Mouse (Mus musculus) testis, postnatal 14 days (tissue): ENCODE measurements at regions not wholly inside any gene's neighbourhood (a gene's known extent, or its start where the extent isn't known, plus 50 kb on each side); places are given as distances from the start of the nearest gene placed in this dataset.
"Not testable (repeated sequence)": the region's sequence is repeated elsewhere in the genome, so short reads cannot be mapped to it uniquely, and the experiment has no call there.

Experiments
- DNase-seq: peaks from one replicate; pipeline ENCODE4 v3.0.0; 2021; ENCODE audit warnings: low spot score

DNA sequence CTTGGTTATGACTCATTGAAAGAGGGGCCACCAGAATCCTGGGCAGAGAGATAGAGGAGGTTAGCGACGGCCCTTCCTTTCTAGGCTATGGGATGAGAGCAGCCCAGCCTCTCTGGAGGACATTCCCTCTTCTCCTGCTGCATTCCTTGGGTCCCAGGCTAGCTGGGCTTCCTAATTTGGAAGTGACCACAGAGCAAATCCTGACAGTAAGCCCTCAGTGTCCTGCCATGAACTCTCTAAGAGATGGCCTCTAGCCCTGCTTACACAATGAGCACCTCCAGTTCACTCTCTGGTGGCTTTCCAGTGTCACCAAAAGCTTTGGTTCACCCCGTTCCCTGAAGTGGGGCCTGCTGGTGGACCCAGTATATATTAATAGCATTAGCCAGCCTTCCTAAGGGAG lies 64.1 kb upstream of the Rmdn2 start:
- DNase-seq = no peak

GRCm38 (mm10) chr17:79550409-79550808 lies 61.3 kb upstream of the Rmdn2 start:
- not testable (repeated sequence) for DNase-seq

GRCm38 (mm10) chr17:79553850-79554249 lies 57.8 kb upstream of the Rmdn2 start:
- no peak for DNase-seq

DNA sequence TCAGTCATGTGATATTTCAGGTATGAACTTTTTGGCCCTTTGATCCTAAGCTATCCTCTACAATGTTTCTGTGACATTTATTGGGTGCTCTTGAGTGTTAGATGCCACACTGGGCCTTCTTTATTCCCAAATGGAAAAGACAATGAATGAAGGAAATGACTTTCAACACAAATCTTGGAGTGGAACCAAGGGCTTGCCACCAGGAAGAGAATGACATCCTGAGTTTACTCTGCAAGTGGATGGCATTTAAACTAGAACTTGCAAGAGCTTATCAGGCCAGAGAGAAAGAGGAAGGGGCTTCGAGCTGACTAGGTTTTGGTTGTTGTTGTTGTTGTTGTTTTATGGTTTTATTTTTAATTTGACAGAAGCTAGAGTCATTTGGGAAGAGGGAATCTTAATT lies 56.1 kb upstream of the Rmdn2 start:
- no peak for DNase-seq
